Mouse (Mus musculus) bone marrow macrophage, adult 2 months (primary cell): ENCODE data around the gene Ola1.

Experiments used
- CTCF ChIP-seq: IDR thresholded peaks from 2 replicates; pipeline ENCODE4 v1.5.1; 2012; ENCODE audit warnings: low read depth, mild to moderate bottlenecking, low read length, moderate library complexity
- POLR2A ChIP-seq: IDR thresholded peaks from 2 replicates; pipeline ENCODE4 v1.6.1; 2012; ENCODE audit warnings: mild to moderate bottlenecking, low read depth, low read length, borderline replicate concordance

DNA sequence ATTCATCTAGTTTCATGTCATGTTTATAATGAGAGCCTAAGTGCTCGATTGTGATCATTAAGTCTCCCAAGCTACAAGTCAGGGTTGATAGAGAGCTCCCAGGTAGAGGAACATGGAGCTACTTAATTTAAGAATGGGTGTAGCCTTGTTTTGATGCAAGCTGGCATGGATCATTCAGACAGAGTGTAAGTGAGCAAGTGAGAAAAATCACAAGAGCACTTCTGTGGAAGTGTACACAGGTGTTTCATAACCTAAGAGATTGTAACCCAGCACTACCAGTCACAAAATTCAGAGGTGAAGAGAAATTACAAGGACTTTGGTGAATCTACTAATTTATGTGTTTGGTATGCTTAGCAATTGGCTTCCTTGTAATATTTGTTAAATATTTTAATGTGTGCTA, 54.1 kb downstream of the Ola1 start:
- TF ChIP-seq POLR2A: no peak
- TF ChIP-seq CTCF: no peak
